ENCODE assay signal across 9 mouse cellular contexts in genomic region chr11:95990886-95991708, GRCm38 (mm10). TPM values are rescaled to one million over a fixed set of nuclear protein-coding genes. Genes with fewer than 3 reads are reported as not detected.
DNase-seq lines count a peak whose midpoint lies in the region; ATAC-seq lines count a peak whose summit lies in the region.
"Had no signal": no experiment of that assay in that cellular context is flagged by ENCODE, and none has a peak within 500 bp of the region (broad histone marks: within the 10 kb centered on the region; RNA-seq: fewer than 3 reads in every experiment).

No protein-coding gene starts in this region.

- peak overlapping the region; percentile 80 for H3K27ac ChIP-seq in hindbrain, embryonic 16.5 days (ENCODE audit: low read depth, low read length)
- H3K27ac ChIP-seq in midbrain, embryonic 12.5 days (replicated peaks), result peak overlapping the region; percentile 98

- peak overlapping the region; percentile 60 for H3K4me3 ChIP-seq in hindbrain, embryonic 16.5 days (ENCODE audit: low read length)
- H3K4me3 ChIP-seq in midbrain, embryonic 12.5 days, result peak overlapping the region; percentile 46

- no peaks in the 10 kb centered on the region; the same call in 1 of the 2 replicates for H3K9me3 ChIP-seq in hindbrain, embryonic 16.5 days (ENCODE audit: control insufficient read depth, low read length)
- H3K9me3 ChIP-seq in midbrain, embryonic 12.5 days, result no peaks in the 10 kb centered on the region

- DNase-seq in adrenal gland, postnatal 25 days, result peak; percentile 24
- no peak for DNase-seq in adrenal gland, postnatal 4 days (ENCODE audit: low spot score in 2 of 2)
- peak; percentile 31 for DNase-seq in right cerebral cortex, postnatal 14 days
- no peak for DNase-seq in right cerebral cortex, adult 2 months (ENCODE audit: low spot score in 2 of 2)
- no peak for DNase-seq in urinary bladder, adult 18-20 months (ENCODE audit: low spot score in 2 of 2)

- H3K36me3 ChIP-seq in hindbrain, embryonic 16.5 days (ENCODE audit: control insufficient read depth, insufficient read depth, low read length), result 0 out of 2 replicates have a peak, but pooled peaks cover 2% of the 10 kb centered on the region
- H3K36me3 ChIP-seq in midbrain, embryonic 12.5 days, result peaks cover 18% of the 10 kb centered on the region

- H3K4me1 ChIP-seq in hindbrain, embryonic 16.5 days (ENCODE audit: control insufficient read depth, insufficient read depth, low read depth, low read length), result peaks cover 21% of the 10 kb centered on the region
- H3K4me1 ChIP-seq in midbrain, embryonic 12.5 days, result peaks cover 59% of the 10 kb centered on the region

- WGBS in hindbrain, embryonic 16.5 days, result 5% methylated on average over 41 of the region's 49 CpGs
- WGBS in midbrain, embryonic 12.5 days, result 3% methylated on average over 37 of the region's 49 CpGs

- H3K4me2 ChIP-seq in hindbrain, embryonic 16.5 days (ENCODE audit: low read length), result peak overlapping the region; percentile 97
- H3K4me2 ChIP-seq in midbrain, embryonic 12.5 days (replicated peaks), result peak overlapping the region; percentile 75

- peak; percentile 78 for ATAC-seq in hindbrain, embryonic 16.5 days
- peak; percentile 87 for ATAC-seq in midbrain, embryonic 12.5 days (ENCODE audit: low FRiP score, low read depth)
- no peak for ATAC-seq in granulocyte monocyte progenitor cell, adult 5-6 weeks (replicated peaks; ENCODE audit: poor library complexity, severe bottlenecking)

- peak overlapping the region; percentile 91 for H3K9ac ChIP-seq in hindbrain, embryonic 16.5 days (ENCODE audit: low read depth, low read length)
- peak overlapping the region; percentile 74 for H3K9ac ChIP-seq in midbrain, embryonic 12.5 days (replicated peaks)

- H3K27me3 ChIP-seq in hindbrain, embryonic 16.5 days (replicated peaks; ENCODE audit: control insufficient read depth, insufficient read depth, low read length), result no peaks in the 10 kb centered on the region
- H3K27me3 ChIP-seq in midbrain, embryonic 12.5 days, result no peaks in the 10 kb centered on the region

RNA-seq across cellular contexts. Expression of gene Igf2bp1, which starts 14.6 kb away (rescaled TPM):
- 3.9 and 5.1 TPM in 2 replicates for total RNA-seq in adrenal gland, postnatal 25 days (2021)
- total RNA-seq in adrenal gland, postnatal 4 days (2021), result 10 to 100 TPM; 19.4 to 27.3 TPM
- 6.1 and 11.3 TPM in 2 replicates for polyA plus RNA-seq in hindbrain, embryonic 16.5 days (2015; fragmentation: Nextera tagmentation; extraction: Ambion mirVana)
- polyA plus RNA-seq in midbrain, embryonic 12.5 days (2016; fragmentation: Nextera tagmentation; extraction: Ambion mirVana), result 98.1 and 104 TPM in 2 replicates
- total RNA-seq in granulocyte monocyte progenitor cell, adult 5-6 weeks (2014; fragmentation: Nextera tagmentation), result not detected in 2 replicates
- under 0.01 TPM in 1 of 2 replicates, not detected in the other for total RNA-seq in granulocyte monocyte progenitor cell, adult 5-6 weeks (2017)
- total RNA-seq: common myeloid progenitor, adult 5-6 weeks had no signal

RNA-seq across cellular contexts. Expression of gene Gip, which starts 33.2 kb away (rescaled TPM):
- total RNA-seq in adrenal gland, postnatal 25 days (2021), result not detected in 2 replicates
- not detected for total RNA-seq in adrenal gland, postnatal 4 days (2021)
- polyA plus RNA-seq in hindbrain, embryonic 16.5 days (2015; fragmentation: Nextera tagmentation; extraction: Ambion mirVana), result not detected in 2 replicates
- polyA plus RNA-seq in midbrain, embryonic 12.5 days (2016; fragmentation: Nextera tagmentation; extraction: Ambion mirVana), result not detected in 2 replicates
- not detected in 2 replicates for total RNA-seq in granulocyte monocyte progenitor cell, adult 5-6 weeks (2014; fragmentation: Nextera tagmentation)
- total RNA-seq in granulocyte monocyte progenitor cell, adult 5-6 weeks (2017), result not detected in 2 replicates
- total RNA-seq: common myeloid progenitor, adult 5-6 weeks had no signal

RNA-seq across cellular contexts. Expression of gene Snf8, which starts 43.6 kb away (rescaled TPM):
- 85.0 and 87.0 TPM in 2 replicates for total RNA-seq in adrenal gland, postnatal 25 days (2021)
- total RNA-seq in adrenal gland, postnatal 4 days (2021), result 10 to 100 TPM; 74.3 to 78.8 TPM
- polyA plus RNA-seq in hindbrain, embryonic 16.5 days (2015; fragmentation: Nextera tagmentation; extraction: Ambion mirVana), result 120 and 132 TPM in 2 replicates
- 111 and 126 TPM in 2 replicates for polyA plus RNA-seq in midbrain, embryonic 12.5 days (2016; fragmentation: Nextera tagmentation; extraction: Ambion mirVana)
- 88.7 and 94.9 TPM in 2 replicates for total RNA-seq in granulocyte monocyte progenitor cell, adult 5-6 weeks (2014; fragmentation: Nextera tagmentation)
- 37.0 and 44.1 TPM in 2 replicates for total RNA-seq in granulocyte monocyte progenitor cell, adult 5-6 weeks (2017)

Comparison
In these comparisons a context has a peak if more than half of its experiments do, and no peak if none do; other contexts are left out.
1. DNase-seq: peak in adrenal gland, postnatal 25 days (single experiment) and right cerebral cortex, postnatal 14 days (single experiment); none in adrenal gland, postnatal 4 days (0 of 2), right cerebral cortex, adult 2 months (0 of 2) and urinary bladder, adult 18-20 months (0 of 2).